Mouse (Mus musculus) retina, postnatal 7 days (tissue): Measurements from ENCODE around the gene Amdhd1.

Experiments used
- DNase-seq: peaks from one replicate; pipeline ENCODE4 v3.0.0-alpha.2; 2012; ENCODE audit warnings: low read depth, low spot score

Amdhd1 gene

DNA sequence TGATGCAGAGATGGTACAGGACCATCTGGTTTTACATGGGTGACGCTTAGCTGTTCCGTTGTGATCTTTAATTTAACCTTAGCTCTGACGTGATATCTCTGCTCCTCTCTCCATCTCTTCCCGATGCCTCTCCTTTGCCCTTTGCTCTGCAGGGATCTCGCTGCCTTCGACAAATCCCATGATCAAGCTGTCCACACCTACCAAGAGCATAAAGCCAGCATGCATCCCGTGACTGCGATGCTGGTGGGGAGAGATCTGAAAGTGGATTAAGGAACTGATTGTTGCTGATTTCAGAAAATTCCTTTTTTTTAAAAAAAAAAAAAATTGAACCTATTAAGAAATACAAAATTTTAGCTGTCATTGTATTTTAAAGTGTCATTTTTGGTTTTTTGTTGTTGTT is 55.3 kb downstream of the Amdhd1 start:
- DNase-seq: no peak
